Mouse (Mus musculus): ENCODE data around the gene Gm2174. TPM values are rescaled to one million over a fixed set of nuclear protein-coding genes. Genes with fewer than 3 reads are reported as not detected.

Gm2174 gene
- total and polyA plus RNA-seq, 2 experiments from 2014 or later = 2.8 TPM; not detected in 1

DNA sequence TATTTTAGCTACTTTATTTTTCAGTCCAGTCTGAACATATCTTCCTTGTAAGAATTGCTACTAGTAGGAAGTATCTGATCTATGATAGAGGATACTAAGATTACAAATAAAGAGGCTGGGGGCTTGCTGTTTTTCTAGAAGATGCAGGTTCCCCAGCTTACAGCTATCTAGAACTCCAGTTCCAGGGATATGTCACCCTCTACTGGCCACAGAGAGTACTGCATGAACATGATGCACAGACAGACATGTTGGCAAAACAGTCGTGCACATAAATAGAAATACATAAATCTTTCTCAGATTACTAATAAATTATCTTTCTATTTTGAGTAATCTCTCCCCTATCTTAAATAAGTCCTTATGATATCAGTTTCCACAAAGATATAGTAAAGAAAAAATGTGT, 42.0 kb downstream of the Gm2174 start:
- peak; percentile 79 for DNase-seq (ENCODE audit: low spot score)
- H3K9me3 ChIP-seq (ENCODE audit: low read length) = no peaks in the 10 kb centered on the region
- no peak for ATAC-seq

DNA sequence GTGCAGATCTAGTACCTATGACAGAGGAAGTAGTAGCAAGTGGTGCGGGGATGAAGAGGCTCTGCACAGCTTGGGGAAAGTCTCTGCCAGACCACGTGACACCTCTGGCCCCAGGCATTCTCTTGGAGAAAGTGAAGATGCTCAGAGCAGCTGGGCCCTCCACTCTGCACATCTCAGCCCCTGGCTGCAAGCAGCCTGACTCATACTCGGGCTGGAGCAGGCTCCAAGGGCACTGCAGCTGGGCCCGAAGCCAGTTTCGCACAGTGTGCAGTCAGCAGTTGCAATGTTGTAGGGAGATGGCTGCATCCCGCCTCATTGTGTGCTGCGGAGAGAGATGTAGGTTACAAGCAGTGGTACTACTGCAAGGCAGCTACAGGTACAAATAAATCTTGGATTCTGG, 49.5 kb downstream of the Gm2174 start:
- Histone ChIP-seq H3K36me3 (ENCODE audit: insufficient read depth, low read length) (peaks cover 1% of the 10 kb centered on the region; the same call in 1 of the 2 replicates), H3K4me2 (ENCODE audit: low read depth, low read length) (no peak overlapping the region), H3K27me3 (ENCODE audit: insufficient read depth, low read length) (no peaks in the 10 kb centered on the region), H3K4me1 (ENCODE audit: insufficient read depth, low read length) (no peaks in the 10 kb centered on the region), H3K9me3 (ENCODE audit: low read length) (no peaks in the 10 kb centered on the region), H3K9ac (replicated peaks; ENCODE audit: low read length) (no peak overlapping the region), H3K4me3 (ENCODE audit: low read length) (no peak overlapping the region), H3K27ac (no peak overlapping the region)
- no peak for TF ChIP-seq CTCF (IDR thresholded peaks at IDR 0.05; ENCODE audit: low read depth)
- WGBS = 68% methylated on average over 7 of the region's 7 CpGs
- ATAC-seq (no peak), DNase-seq (ENCODE audit: low spot score) (no peak)

More for the DNA sequence above, 42.0 kb downstream of the Gm2174 start:
- no peak overlapping the region for H3K4me3 ChIP-seq (ENCODE audit: low read length)
- 37% methylated on average over 1 of the region's 1 CpGs for WGBS
- H3K27me3 ChIP-seq (ENCODE audit: insufficient read depth, low read length) = no peaks in the 10 kb centered on the region
- no peak overlapping the region for H3K9ac ChIP-seq (replicated peaks; ENCODE audit: low read length)
- peak; percentile 80 for TF ChIP-seq CTCF (IDR thresholded peaks at IDR 0.05; ENCODE audit: low read depth)
- H3K36me3 ChIP-seq (ENCODE audit: insufficient read depth, low read length) = no peaks in the 10 kb centered on the region
- H3K4me1 ChIP-seq (ENCODE audit: insufficient read depth, low read length) = no peaks in the 10 kb centered on the region
- no peak overlapping the region for H3K27ac ChIP-seq
- no peak overlapping the region for H3K4me2 ChIP-seq (ENCODE audit: low read depth, low read length)

Other genes with a start within 250 kb of the Gm2174 start
- not detected in 2 replicates for gene Gm773, start 235.1 kb upstream of the Gm2174 start, total RNA-seq (2014; rRNA removed)
- gene Gm773, start 235.1 kb upstream of the Gm2174 start, polyA plus RNA-seq (2015; fragmentation: Nextera tagmentation; extraction: Ambion mirVana) = not detected in 2 replicates
- gene Zfp449, start 101.6 kb upstream of the Gm2174 start, total RNA-seq (2014; rRNA removed) = 4.4 and 5.5 TPM in 2 replicates
- 2.8 and 3.1 TPM in 2 replicates for gene Zfp449, start 101.6 kb upstream of the Gm2174 start, polyA plus RNA-seq (2015; fragmentation: Nextera tagmentation; extraction: Ambion mirVana)
- 68.7 and 74.6 TPM in 2 replicates for gene Smim10l2a, start 73.4 kb upstream of the Gm2174 start, total RNA-seq (2014; rRNA removed)
- 53.8 and 55.9 TPM in 2 replicates for gene Smim10l2a, start 73.4 kb upstream of the Gm2174 start, polyA plus RNA-seq (2015; fragmentation: Nextera tagmentation; extraction: Ambion mirVana)
- 20.4 and 22.7 TPM in 2 replicates for gene Ints6l, start 6.9 kb downstream of the Gm2174 start, total RNA-seq (2014; rRNA removed)
- 13.2 and 15.9 TPM in 2 replicates for gene Ints6l, start 6.9 kb downstream of the Gm2174 start, polyA plus RNA-seq (2015; fragmentation: Nextera tagmentation; extraction: Ambion mirVana)
- not detected in 2 replicates for gene Gm10477, start 76.8 kb downstream of the Gm2174 start, total RNA-seq (2014; rRNA removed)
- gene Gm10477, start 76.8 kb downstream of the Gm2174 start, polyA plus RNA-seq (2015; fragmentation: Nextera tagmentation; extraction: Ambion mirVana) = not detected in 2 replicates
- gene Gm648, start 101.6 kb downstream of the Gm2174 start, total RNA-seq (2014; rRNA removed) = not detected in 2 replicates
- gene Gm648, start 101.6 kb downstream of the Gm2174 start, polyA plus RNA-seq (2015; fragmentation: Nextera tagmentation; extraction: Ambion mirVana) = not detected in 2 replicates
- 61.9 and 67.7 TPM in 2 replicates for gene Mmgt1, start 150.1 kb downstream of the Gm2174 start, total RNA-seq (2014; rRNA removed)
- 38.6 and 39.5 TPM in 2 replicates for gene Mmgt1, start 150.1 kb downstream of the Gm2174 start, polyA plus RNA-seq (2015; fragmentation: Nextera tagmentation; extraction: Ambion mirVana)
- 78.7 and 84.0 TPM in 2 replicates for gene Slc9a6, start 161.8 kb downstream of the Gm2174 start, total RNA-seq (2014; rRNA removed)
- gene Slc9a6, start 161.8 kb downstream of the Gm2174 start, polyA plus RNA-seq (2015; fragmentation: Nextera tagmentation; extraction: Ambion mirVana) = 53.3 and 59.2 TPM in 2 replicates